Mouse (Mus musculus): ENCODE results near the gene Prkn.

DNA sequence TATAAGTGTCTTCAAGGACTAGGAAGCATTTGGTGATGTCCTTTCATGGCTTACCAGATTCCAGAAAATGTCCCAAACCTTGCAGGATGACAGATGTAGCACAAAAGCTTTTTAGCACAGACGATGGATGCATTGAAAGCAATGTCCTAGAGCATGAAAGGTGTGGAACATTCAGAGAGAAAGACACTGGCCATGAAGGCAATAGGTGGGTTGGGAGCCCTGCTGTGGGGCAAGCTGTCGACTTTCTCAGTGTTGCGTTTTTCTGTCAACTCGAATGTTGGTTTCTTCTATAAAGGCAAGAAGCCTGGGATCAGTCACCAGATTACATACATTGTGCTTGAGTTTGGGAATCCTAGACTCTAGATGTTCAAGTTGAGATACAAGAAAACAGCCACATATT lies 475.5 kb downstream of the Prkn start:
- TF ChIP-seq POLR2A (IDR thresholded peaks at IDR 0.05; ENCODE audit: insufficient read depth, low read depth, low read length): no peak
- TF ChIP-seq CTCF (IDR thresholded peaks at IDR 0.05): no peak
- no peak for TF ChIP-seq EP300 (IDR thresholded peaks at IDR 0.05; ENCODE audit: insufficient read depth, low read depth, low read length)
